Mouse (Mus musculus): ENCODE results near the gene Hsd11b2. TPM values are rescaled to one million over a fixed set of nuclear protein-coding genes. Genes with fewer than 3 reads are reported as not detected.

Hsd11b2 gene
- polyA plus RNA-seq, 1 experiment = 0.54 TPM

DNA sequence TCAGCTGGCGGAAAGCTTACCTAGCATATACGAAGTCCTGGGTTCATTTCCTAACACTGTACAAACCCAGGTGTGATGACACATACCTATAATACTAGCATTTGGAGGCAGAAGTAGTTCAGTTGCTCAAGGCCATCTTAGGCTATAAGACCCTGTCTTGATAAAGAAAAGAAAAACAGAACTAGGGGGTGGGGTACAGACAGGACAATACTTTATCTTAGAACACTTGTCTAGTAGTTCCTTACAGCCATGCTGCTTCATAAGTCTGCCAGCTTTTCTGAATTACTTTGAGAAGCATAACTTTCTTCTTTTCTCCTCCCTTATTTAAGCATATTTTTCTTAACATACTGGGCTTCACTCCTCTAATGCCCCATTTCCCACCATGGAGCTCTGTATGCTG lies 24.3 kb downstream of the Hsd11b2 start:
- H3K4me1 ChIP-seq (ENCODE audit: control insufficient read depth, insufficient read depth, low read length) = no peaks in the 10 kb centered on the region
- no peak overlapping the region for H3K9ac ChIP-seq (ENCODE audit: low read depth, poor library complexity, severe bottlenecking)
- no peaks in the 10 kb centered on the region for H3K9me3 ChIP-seq (replicated peaks; ENCODE audit: control insufficient read depth, insufficient read depth, low read length, poor library complexity, severe bottlenecking)
- H3K36me3 ChIP-seq (ENCODE audit: control insufficient read depth, insufficient read depth, low read length, poor library complexity, severe bottlenecking) = peaks cover 10% of the 10 kb centered on the region
- no peak overlapping the region for H3K4me3 ChIP-seq (ENCODE audit: low read depth, low read length)
- H3K27ac ChIP-seq (ENCODE audit: insufficient read depth, low read length) = no peak overlapping the region
- TF ChIP-seq POLR2A (IDR thresholded peaks at IDR 0.05; ENCODE audit: insufficient read depth, low read length) = no peak
- TF ChIP-seq CTCF (IDR thresholded peaks at IDR 0.05; ENCODE audit: low read depth, low read length) = no peak
- no peak for TF ChIP-seq EP300 (IDR thresholded peaks at IDR 0.05; ENCODE audit: insufficient read depth, low read depth, low read length)
- no peaks in the 10 kb centered on the region for H3K27me3 ChIP-seq (ENCODE audit: control insufficient read depth, insufficient read depth, low read length, poor library complexity, severe bottlenecking)

- no peaks in the 10 kb centered on the region for H3K9me3 ChIP-seq (replicated peaks; ENCODE audit: control insufficient read depth, insufficient read depth, low read length, poor library complexity, severe bottlenecking)
- no peaks in the 10 kb centered on the region for H3K27me3 ChIP-seq (ENCODE audit: control insufficient read depth, insufficient read depth, low read length, poor library complexity, severe bottlenecking)
- no peak for TF ChIP-seq EP300 (IDR thresholded peaks at IDR 0.05; ENCODE audit: insufficient read depth, low read depth, low read length)
- TF ChIP-seq CTCF (IDR thresholded peaks at IDR 0.05; ENCODE audit: low read depth, low read length) = no peak
- no peak for TF ChIP-seq POLR2A (IDR thresholded peaks at IDR 0.05; ENCODE audit: insufficient read depth, low read length)
- H3K9ac ChIP-seq (ENCODE audit: low read depth, poor library complexity, severe bottlenecking) = no peak overlapping the region
- no peak overlapping the region for H3K27ac ChIP-seq (ENCODE audit: insufficient read depth, low read length)
- H3K4me1 ChIP-seq (ENCODE audit: control insufficient read depth, insufficient read depth, low read length) = no peaks in the 10 kb centered on the region
- H3K4me3 ChIP-seq (ENCODE audit: low read depth, low read length) = no peak overlapping the region
- peaks cover 5% of the 10 kb centered on the region; the same call in 1 of the 2 replicates for H3K36me3 ChIP-seq (ENCODE audit: control insufficient read depth, insufficient read depth, low read length, poor library complexity, severe bottlenecking)
Observed at GRCm38 (mm10) chr8:105543703-105544102, 25.1 kb downstream of the Hsd11b2 start.

DNA sequence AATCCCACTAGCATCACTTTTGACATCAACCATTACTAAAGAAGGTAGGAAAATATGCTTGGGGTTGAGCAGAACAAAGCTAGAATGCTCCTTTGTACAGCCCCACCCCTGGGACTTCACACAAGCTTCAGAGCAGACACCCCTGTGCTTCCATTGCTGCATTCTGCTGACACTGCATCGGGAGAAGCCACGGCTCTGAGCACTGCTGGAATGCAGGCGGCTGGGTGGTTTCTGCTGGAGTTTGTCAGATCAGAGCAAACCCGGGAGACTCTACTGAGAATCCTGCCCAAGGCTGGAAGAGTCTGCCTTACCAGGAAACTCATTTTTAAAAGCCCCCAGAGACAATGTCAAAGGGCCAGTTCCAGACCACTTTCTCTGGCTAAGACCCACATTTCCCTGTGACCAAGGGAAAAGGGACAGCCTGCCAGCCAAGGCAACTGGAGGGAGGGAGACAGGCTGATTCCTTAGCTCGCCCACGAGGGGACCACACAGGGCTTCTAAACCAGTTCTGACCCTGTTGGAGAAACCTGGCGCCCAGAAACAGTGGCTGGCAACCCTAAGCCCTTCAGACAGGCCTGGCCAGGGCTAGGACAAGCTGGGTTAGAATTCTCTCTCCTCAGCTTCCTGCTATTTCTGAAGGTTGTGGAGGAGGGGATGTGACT lies 26.1 kb downstream of the Hsd11b2 start:
- no peaks in the 10 kb centered on the region for H3K9me3 ChIP-seq (replicated peaks; ENCODE audit: control insufficient read depth, insufficient read depth, low read length, poor library complexity, severe bottlenecking)
- TF ChIP-seq CTCF (IDR thresholded peaks at IDR 0.05; ENCODE audit: low read depth, low read length) = no peak
- no peak for TF ChIP-seq POLR2A (IDR thresholded peaks at IDR 0.05; ENCODE audit: insufficient read depth, low read length)
- no peak for TF ChIP-seq EP300 (IDR thresholded peaks at IDR 0.05; ENCODE audit: insufficient read depth, low read depth, low read length)
- H3K27me3 ChIP-seq (ENCODE audit: control insufficient read depth, insufficient read depth, low read length, poor library complexity, severe bottlenecking) = no peaks in the 10 kb centered on the region
- H3K36me3 ChIP-seq (ENCODE audit: control insufficient read depth, insufficient read depth, low read length, poor library complexity, severe bottlenecking) = no peaks in the 10 kb centered on the region
- H3K9ac ChIP-seq (ENCODE audit: low read depth, poor library complexity, severe bottlenecking) = no peak overlapping the region
- H3K4me3 ChIP-seq (ENCODE audit: low read depth, low read length) = no peak overlapping the region
- H3K4me1 ChIP-seq (ENCODE audit: control insufficient read depth, insufficient read depth, low read length) = no peaks in the 10 kb centered on the region
- no peak overlapping the region for H3K27ac ChIP-seq (ENCODE audit: insufficient read depth, low read length)

DNA sequence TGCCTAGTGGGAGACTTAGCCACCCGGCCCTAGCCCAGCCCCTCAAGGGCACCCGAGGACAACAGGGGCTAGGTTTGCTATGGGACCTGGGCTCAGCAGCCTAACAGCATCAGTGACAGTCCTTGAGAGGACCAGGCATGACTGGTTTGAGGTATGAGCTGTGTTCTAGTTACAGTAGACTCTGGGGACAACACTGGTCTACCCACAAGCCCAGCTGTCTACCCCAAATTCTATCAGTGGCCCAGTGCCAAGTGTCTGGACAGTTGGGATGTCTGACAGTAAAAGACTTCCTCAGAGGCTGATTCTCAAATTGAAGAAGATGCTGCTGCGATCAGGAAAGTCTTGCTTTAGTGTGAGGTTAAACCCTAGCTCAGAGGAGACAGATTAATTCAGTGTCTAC lies 26.7 kb downstream of the Hsd11b2 start:
- TF ChIP-seq CTCF (IDR thresholded peaks at IDR 0.05; ENCODE audit: low read depth, low read length) (no peak), POLR2A (IDR thresholded peaks at IDR 0.05; ENCODE audit: insufficient read depth, low read length) (no peak), EP300 (IDR thresholded peaks at IDR 0.05; ENCODE audit: insufficient read depth, low read depth, low read length) (no peak)
- no peak overlapping the region for H3K27ac ChIP-seq (ENCODE audit: insufficient read depth, low read length)
- no peaks in the 10 kb centered on the region for H3K9me3 ChIP-seq (replicated peaks; ENCODE audit: control insufficient read depth, insufficient read depth, low read length, poor library complexity, severe bottlenecking)
- no peaks in the 10 kb centered on the region for H3K4me1 ChIP-seq (ENCODE audit: control insufficient read depth, insufficient read depth, low read length)
- no peaks in the 10 kb centered on the region for H3K36me3 ChIP-seq (ENCODE audit: control insufficient read depth, insufficient read depth, low read length, poor library complexity, severe bottlenecking)
- no peak overlapping the region for H3K9ac ChIP-seq (ENCODE audit: low read depth, poor library complexity, severe bottlenecking)
- no peak overlapping the region for H3K4me3 ChIP-seq (ENCODE audit: low read depth, low read length)
- H3K27me3 ChIP-seq (ENCODE audit: control insufficient read depth, insufficient read depth, low read length, poor library complexity, severe bottlenecking) = no peaks in the 10 kb centered on the region

DNA sequence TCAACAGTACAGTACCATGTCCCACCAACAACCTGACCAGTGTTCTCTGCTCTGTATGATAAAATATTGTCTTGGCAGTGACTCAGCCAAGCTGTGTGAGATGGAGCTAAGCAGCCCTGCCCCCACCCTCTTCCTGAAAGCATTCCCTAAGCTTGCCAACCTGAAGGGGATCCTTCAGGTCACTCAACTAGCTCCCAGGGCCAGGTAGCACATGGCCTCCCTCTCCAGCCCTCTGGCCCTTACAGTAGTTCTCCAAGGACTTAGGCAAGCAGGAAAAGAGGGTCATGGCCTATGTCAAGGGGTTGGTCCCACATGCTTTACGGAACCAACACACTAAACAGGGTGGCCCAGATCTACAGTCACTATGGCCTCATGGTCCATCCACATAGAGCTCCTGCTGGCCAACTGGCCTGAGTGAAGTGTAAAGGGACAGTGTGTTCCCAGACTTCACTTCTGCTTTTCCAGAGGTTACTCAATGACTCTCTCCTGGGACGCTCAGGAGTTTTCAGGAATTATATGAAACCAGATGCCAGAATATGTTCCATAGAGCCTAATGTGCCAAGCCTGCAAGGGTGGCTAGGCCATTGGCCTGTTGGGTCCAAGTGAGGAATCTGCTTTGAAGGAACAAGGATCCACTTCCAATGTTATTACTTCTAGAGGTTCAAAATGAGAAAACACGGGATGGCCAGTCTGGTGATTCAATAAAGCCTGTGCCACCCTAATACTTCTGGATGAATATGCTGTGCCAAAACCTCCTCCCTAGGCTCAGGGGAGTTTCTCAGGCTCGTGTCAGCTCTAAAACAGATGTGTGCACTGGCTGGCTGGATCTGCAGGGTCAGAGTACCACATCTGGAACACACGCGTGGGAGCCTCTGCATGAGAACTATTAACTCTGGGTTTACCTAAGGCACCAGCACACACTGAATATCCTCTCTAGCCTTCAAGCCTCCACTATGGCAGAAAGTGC lies 28.1 kb downstream of the Hsd11b2 start:
- Histone ChIP-seq H3K9me3 (replicated peaks; ENCODE audit: control insufficient read depth, insufficient read depth, low read length, poor library complexity, severe bottlenecking) (no peaks in the 10 kb centered on the region), H3K4me3 (ENCODE audit: low read depth, low read length) (no peak overlapping the region), H3K4me1 (ENCODE audit: control insufficient read depth, insufficient read depth, low read length) (no peaks in the 10 kb centered on the region)

More for the DNA sequence above, 28.1 kb downstream of the Hsd11b2 start:
- Histone ChIP-seq H3K36me3 (ENCODE audit: control insufficient read depth, insufficient read depth, low read length, poor library complexity, severe bottlenecking) (no peaks in the 10 kb centered on the region), H3K27me3 (ENCODE audit: control insufficient read depth, insufficient read depth, low read length, poor library complexity, severe bottlenecking) (no peaks in the 10 kb centered on the region), H3K9ac (ENCODE audit: low read depth, poor library complexity, severe bottlenecking) (no peak overlapping the region), H3K27ac (ENCODE audit: insufficient read depth, low read length) (no peak overlapping the region)
- no peak for TF ChIP-seq EP300 (IDR thresholded peaks at IDR 0.05; ENCODE audit: insufficient read depth, low read depth, low read length)
- TF ChIP-seq CTCF (IDR thresholded peaks at IDR 0.05; ENCODE audit: low read depth, low read length) = no peak
- TF ChIP-seq POLR2A (IDR thresholded peaks at IDR 0.05; ENCODE audit: insufficient read depth, low read length) = no peak

All from ES-Bruce4 (cell line).